20 mouse cellular contexts compared by ENCODE assay signal in the genomic region with DNA sequence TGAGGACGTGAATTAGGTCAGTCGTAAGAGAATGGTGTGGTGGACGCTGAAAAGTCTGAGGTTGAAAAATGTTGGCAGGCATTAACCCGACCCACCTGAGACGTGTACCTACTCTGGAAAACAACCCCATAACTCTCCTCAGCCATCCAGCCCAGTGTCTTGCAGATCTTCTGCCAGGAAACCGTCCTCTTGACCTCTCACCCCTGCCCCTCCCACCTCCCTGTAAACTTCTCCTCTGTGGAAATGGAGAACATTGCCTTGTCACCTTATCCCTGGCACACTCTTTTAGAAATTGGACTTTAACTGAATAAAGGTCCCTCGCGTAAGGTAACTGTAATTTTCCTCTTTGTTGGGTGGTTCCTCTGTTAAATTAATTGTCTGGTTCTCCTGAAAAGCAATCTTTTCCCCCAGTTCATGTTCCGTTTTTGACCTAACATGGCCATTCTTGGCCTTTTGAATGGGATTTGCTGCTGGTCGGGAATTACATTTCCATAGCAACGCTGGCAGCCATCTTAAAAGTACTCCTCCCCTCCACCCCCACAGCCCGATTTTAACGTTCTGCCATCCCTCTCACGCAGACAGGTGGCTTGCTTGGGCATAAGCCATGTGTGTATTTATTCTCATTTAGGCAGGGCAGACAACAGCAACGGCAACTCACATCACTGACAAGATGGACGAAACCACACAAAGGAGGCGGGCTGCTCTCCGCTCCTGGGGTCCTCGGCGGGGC.
A peak's percentile ranks its signal among the peaks of the same experiment; 100 is the strongest.
DNase-seq lines count a peak whose midpoint lies in the region; ATAC-seq and TF ChIP-seq lines count a peak whose summit lies in the region.
"Had no signal": no experiment of that assay in that cellular context is flagged by ENCODE, and none has a peak within 500 bp of the region (broad histone marks: within the 10 kb centered on the region; RNA-seq: fewer than 3 reads in every experiment).

No protein-coding gene starts in this region.

- no peaks in the 10 kb centered on the region for H3K9me3 ChIP-seq in kidney, postnatal 0 days (replicated peaks; ENCODE audit: low read length)
- H3K9me3 ChIP-seq: embryonic facial prominence, embryonic 13.5 days; limb, embryonic 12.5 days; liver, embryonic 12.5 days had no signal

- H3K4me2 ChIP-seq in kidney, postnatal 0 days (ENCODE audit: low read length): no peak overlapping the region
- H3K4me2 ChIP-seq: embryonic facial prominence, embryonic 13.5 days; limb, embryonic 12.5 days; liver, embryonic 12.5 days had no signal

- no peaks in the 10 kb centered on the region for H3K36me3 ChIP-seq in kidney, postnatal 0 days (ENCODE audit: insufficient read depth, low read length)
- H3K36me3 ChIP-seq: embryonic facial prominence, embryonic 13.5 days; heart, embryonic 10.5 days; limb, embryonic 12.5 days; liver, embryonic 12.5 days had no signal

- WGBS in kidney, postnatal 0 days: 69% methylated on average over 20 of the region's 20 CpGs

- peak; percentile 10 for DNase-seq in kidney, postnatal 0 days (ENCODE audit: low spot score)
- no peak for DNase-seq in kidney, adult 11 months
- DNase-seq in ES-CJ7 (ENCODE audit: low read depth, low spot score) (peak; percentile 79), ZHBTc4 (ENCODE audit: low read depth, low spot score) (peak; percentile 77)
- DNase-seq in layer of hippocampus, postnatal 14 days (ENCODE audit: low spot score in 2 of 2): peak; percentile 37 to 70
- DNase-seq in urinary bladder, adult 2 months (ENCODE audit: low spot score): no peak
- DNase-seq: adrenal gland, postnatal 36 days; B cell, adult 2 months; kidney, adult 9 months; kidney, postnatal 4 days; lung, adult 2 months; retina, postnatal 1 day; thymus, postnatal 4 days had no signal

- no peaks in the 10 kb centered on the region for H3K27me3 ChIP-seq in kidney, postnatal 0 days (ENCODE audit: insufficient read depth, low read length)
- H3K27me3 ChIP-seq: embryonic facial prominence, embryonic 13.5 days; limb, embryonic 12.5 days; liver, embryonic 12.5 days had no signal

- H3K4me1 ChIP-seq in kidney, postnatal 0 days (replicated peaks; ENCODE audit: insufficient read depth, low read length): no peaks in the 10 kb centered on the region
- H3K4me1 ChIP-seq: embryonic facial prominence, embryonic 13.5 days; heart, embryonic 10.5 days; limb, embryonic 12.5 days; liver, embryonic 12.5 days had no signal

- no peak for TF ChIP-seq CTCF in kidney, postnatal 0 days (IDR thresholded peaks at IDR 0.05; ENCODE audit: low read depth)

- no peak overlapping the region for H3K27ac ChIP-seq in kidney, postnatal 0 days
- H3K27ac ChIP-seq: embryonic facial prominence, embryonic 13.5 days; heart, embryonic 10.5 days; limb, embryonic 12.5 days; liver, embryonic 12.5 days had no signal

- H3K9ac ChIP-seq in kidney, postnatal 0 days (ENCODE audit: low read depth, low read length): no peak overlapping the region
- H3K9ac ChIP-seq: embryonic facial prominence, embryonic 13.5 days; limb, embryonic 12.5 days; liver, embryonic 12.5 days had no signal

- H3K4me3 ChIP-seq in kidney, postnatal 0 days (replicated peaks; ENCODE audit: low read depth, low read length): no peak overlapping the region
- H3K4me3 ChIP-seq: embryonic facial prominence, embryonic 13.5 days; heart, embryonic 10.5 days; limb, embryonic 12.5 days; liver, embryonic 12.5 days had no signal

- no peak for ATAC-seq in kidney, postnatal 0 days (replicated peaks; ENCODE audit: low FRiP score, low read depth)
- ATAC-seq in megakaryocyte progenitor cell, adult 5-6 weeks (replicated peaks; ENCODE audit: poor library complexity): no peak
- ATAC-seq: inflammation-experienced regulatory T-cells, adult 6 months; liver, embryonic 12.5 days; Patski had no signal

Comparison
In these comparisons a context has a peak if more than half of its experiments do, and no peak if none do; other contexts are left out.
1. DNase-seq: peak in kidney, postnatal 0 days (single experiment), ES-CJ7 (single experiment), ZHBTc4 (single experiment) and layer of hippocampus, postnatal 14 days (2 of 2); none in kidney, adult 11 months (single experiment) and urinary bladder, adult 2 months (single experiment).